Mouse (Mus musculus) heart, postnatal 10 days (tissue): Measurements from ENCODE around the gene A630095N17Rik. TPM values are rescaled to one million over a fixed set of nuclear protein-coding genes. Genes with fewer than 3 reads are reported as not detected.

Source experiments
- DNase-seq, 2 experiments: peaks; one replicate each; pipeline ENCODE4 v3.0.0; 2021
- intact Hi-C: fragments of 180-260 bp; cut with DNase I; formaldehyde crosslinking; loops from one replicate; pipeline ENCODE4 v1.15.1; 2025
- microRNA-seq, 2 experiments: library from miRNA; unstranded; fragments of <30 nt; microRNA quantifications; one replicate each; pipeline ENCODE4 v1.2.0; 2022
- total RNA-seq, 2 experiments: library from RNA; stranded (reverse); gene quantifications; 2 replicates each; pipeline ENCODE4 v1.2.3; 2021

The A630095N17Rik gene
- total RNA-seq, 2 experiments from 2014 or later = not detected

DNA sequence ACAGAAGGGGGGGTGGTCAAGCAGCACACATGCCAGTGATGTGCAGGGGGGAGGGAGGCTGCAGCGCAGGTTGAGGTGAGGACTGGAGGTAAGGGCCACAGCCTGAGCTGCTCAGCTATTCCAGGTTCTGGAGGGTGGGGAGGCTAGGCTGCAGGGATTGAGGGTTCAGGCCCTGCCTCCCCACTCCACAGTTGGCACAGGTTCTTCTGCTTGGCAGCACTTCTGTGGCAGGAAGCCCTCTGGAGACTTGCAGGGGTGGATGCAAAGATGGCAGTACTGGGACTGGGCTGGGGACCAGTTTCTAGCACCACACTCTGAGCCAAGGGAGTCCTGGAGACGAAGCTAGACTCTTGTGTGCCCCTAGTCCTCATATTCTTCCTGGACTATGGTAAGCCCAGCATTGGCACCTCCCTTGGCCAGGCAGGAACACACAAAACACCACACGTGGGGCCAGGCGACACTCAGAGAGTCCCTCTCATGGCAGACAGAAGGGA is 50.5 kb downstream of the A630095N17Rik start:
- intact Hi-C loops = no loop called here
- no peak for DNase-seq

DNA sequence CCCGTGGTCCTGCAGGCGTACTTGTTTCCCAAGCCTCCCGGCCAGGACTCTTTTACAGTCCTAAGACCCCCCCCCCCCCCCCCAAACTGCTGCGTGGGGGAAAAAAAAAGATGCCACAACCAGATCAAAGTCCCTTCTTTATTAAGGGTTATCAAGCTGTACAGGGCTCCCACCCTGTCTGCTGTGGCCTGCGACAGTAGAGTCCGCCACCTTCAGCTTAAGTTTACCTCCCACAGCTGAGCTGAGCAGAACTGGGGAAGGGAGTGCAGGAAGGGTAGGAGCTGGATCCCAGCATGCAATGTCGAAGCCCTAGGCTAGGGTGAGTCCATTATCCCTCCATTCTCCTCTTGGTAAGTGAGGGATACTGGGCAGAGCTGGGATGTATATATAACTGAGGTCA is 51.2 kb downstream of the A630095N17Rik start:
- intact Hi-C loops = no loop called here
- no peak for DNase-seq

DNA sequence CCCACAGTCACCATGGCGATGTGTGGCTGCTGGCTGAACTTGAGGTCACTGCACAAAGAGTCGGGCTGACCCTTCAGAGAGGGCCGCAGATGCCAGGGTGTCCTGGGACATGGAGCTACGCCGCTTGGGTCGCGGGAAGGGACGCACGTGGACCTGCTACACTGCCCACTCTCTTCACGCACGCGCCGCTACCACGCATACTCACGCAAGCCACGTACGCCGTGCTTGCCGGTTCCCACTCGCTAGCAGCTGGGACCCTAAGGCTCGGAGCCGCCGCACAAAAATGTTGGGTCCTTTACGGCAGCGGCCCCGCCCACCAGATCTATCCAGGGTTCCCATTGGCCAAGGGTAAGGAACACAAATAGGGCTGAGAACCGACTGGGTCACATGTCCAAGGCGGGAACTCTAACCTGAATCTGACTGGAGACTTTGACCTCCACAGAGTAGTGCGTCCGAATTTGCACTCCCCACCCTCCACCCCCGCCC is 51.8 kb downstream of the A630095N17Rik start, which contains the start of gene Abcb6:
Abcb6 (minus strand) TSS at position 288 of the 486 bp plus-strand sequence.
- intact Hi-C loops = no loop called here
- DNase-seq = peak; percentile 92 to 93

DNA sequence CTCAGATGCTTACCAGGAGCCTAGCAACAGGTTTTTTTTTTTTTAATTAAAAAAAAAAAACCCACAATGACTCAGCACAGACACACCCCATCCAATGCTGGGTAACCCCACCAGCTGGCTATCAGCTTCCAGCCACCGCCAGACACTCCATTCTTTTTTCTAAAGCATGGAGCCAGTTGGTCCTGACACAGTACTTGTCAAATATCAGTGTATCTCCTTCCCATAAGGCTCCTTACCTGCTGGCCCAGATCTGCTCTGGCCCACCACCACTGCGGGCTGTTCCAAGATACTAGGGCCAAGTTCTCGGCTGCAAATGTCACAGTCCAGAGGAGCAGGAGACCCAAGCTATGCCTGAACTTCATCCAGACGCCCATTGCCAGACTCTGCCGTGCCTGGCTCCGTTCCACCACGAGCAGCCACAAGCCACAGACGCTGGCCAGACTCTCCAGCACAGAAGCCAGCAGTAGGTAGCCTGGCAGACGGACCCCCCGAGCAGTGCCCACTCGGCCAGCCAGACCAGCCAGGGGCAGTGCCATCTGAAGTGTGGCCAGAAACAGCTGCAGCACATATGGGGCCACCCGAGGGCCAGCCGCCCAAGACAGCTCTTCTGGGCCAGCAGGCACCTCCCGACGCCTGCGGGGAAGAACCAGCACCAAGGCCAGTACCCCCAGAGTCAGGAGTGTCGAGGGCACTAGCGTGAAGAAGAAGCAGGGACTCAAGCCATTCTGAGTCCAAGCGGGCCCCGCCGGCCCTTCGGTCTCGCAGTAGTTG is 52.4 kb downstream of the A630095N17Rik start:
- intact Hi-C loops = no loop called here
- DNase-seq = peak; percentile 59 to 61

Small RNAs within 50 kb of the gene (microRNA-seq; reads per million reads assigned to microRNA genes)
- gene Gm27943 = 0 reads per million in 2 experiments

Other genes with a start within 250 kb of the A630095N17Rik start
- gene Nhej1, start 106.9 kb downstream of the A630095N17Rik start, total RNA-seq = 1 to 10 TPM; 2.2 to 2.7 TPM
- gene Slc23a3, start 98.2 kb downstream of the A630095N17Rik start, total RNA-seq = 1 to 10 TPM in 1 of 2 experiments, under 1 TPM in 1; 0.72 to 1.6 TPM
- 10 to 100 TPM; 31.4 to 34.9 TPM for gene Cnppd1, start 89.4 kb downstream of the A630095N17Rik start, total RNA-seq
- gene Retreg2, start 89.3 kb downstream of the A630095N17Rik start, total RNA-seq = 10 to 100 TPM; 29.2 to 33.2 TPM
- 10 to 100 TPM; 20.2 to 20.4 TPM for gene Zfand2b, start 63.5 kb downstream of the A630095N17Rik start, total RNA-seq
- gene Abcb6, start 51.7 kb downstream of the A630095N17Rik start, total RNA-seq = 10 to 100 TPM; 23.6 to 26.8 TPM
- 10 to 100 TPM; 12.5 TPM for gene Ankzf1, start 40.0 kb downstream of the A630095N17Rik start, total RNA-seq
- gene Atg9a, start 39.9 kb downstream of the A630095N17Rik start, total RNA-seq = 10 to 100 TPM; 51.6 to 54.2 TPM
- 10 to 100 TPM in 1 of 2 experiments, 1 to 10 TPM in 1; 9.9 to 10.5 TPM for gene Glb1l, start 21.3 kb downstream of the A630095N17Rik start, total RNA-seq
- gene Stk16, start 21.3 kb downstream of the A630095N17Rik start, total RNA-seq = 10 to 100 TPM; 60.1 to 61.4 TPM
- 100 to 1,000 TPM; 543 to 577 TPM for gene Tuba4a, start 12.2 kb downstream of the A630095N17Rik start, total RNA-seq
- gene Dnajb2, start 4.3 kb upstream of the A630095N17Rik start, total RNA-seq = 10 to 100 TPM; 58.3 to 61.4 TPM
- gene Ptprn, start 32.4 kb upstream of the A630095N17Rik start, total RNA-seq = under 1 TPM; 0.34 to 0.42 TPM
- not detected for gene Resp18, start 46.3 kb upstream of the A630095N17Rik start, total RNA-seq
- gene Dnpep, start 85.9 kb upstream of the A630095N17Rik start, total RNA-seq = 10 to 100 TPM; 92.2 to 92.7 TPM
- gene Des, start 128.2 kb upstream of the A630095N17Rik start, total RNA-seq = 100 to 1,000 TPM; 909 to 916 TPM
- 100 to 1,000 TPM; 104 to 112 TPM for gene Speg, start 143.2 kb upstream of the A630095N17Rik start, total RNA-seq
- gene Gmppa, start 203.8 kb upstream of the A630095N17Rik start, total RNA-seq = 10 to 100 TPM; 39.7 to 40.1 TPM
- not detected for gene Asic4, start 218.3 kb upstream of the A630095N17Rik start, total RNA-seq
- gene Chpf, start 247.2 kb upstream of the A630095N17Rik start, total RNA-seq = 10 to 100 TPM; 38.6 to 39.5 TPM
- under 1 TPM; 0.38 to 0.52 TPM for gene Tmem198, start 247.4 kb upstream of the A630095N17Rik start, total RNA-seq